20 mouse cellular contexts compared by ENCODE assay signal in genomic region chr7:92723750-92724149, GRCm38 (mm10). TPM values are rescaled to one million over a fixed set of nuclear protein-coding genes. Genes with fewer than 3 reads are reported as not detected.
DNase-seq lines count a peak whose midpoint lies in the region; ATAC-seq and TF ChIP-seq lines count a peak whose summit lies in the region.
"Had no signal": no experiment of that assay in that cellular context is flagged by ENCODE, and none has a peak within 500 bp of the region (broad histone marks: within the 10 kb centered on the region; RNA-seq: fewer than 3 reads in every experiment).

No protein-coding gene starts in this region.

- ATAC-seq in lung, embryonic 14.5 days (ENCODE audit: insufficient read depth) = peak; percentile 31; the same call in 1 of the 2 replicates
- ATAC-seq: intestine, embryonic 15.5 days had no signal

- H3K9ac ChIP-seq in lung, embryonic 14.5 days = no peak overlapping the region
- H3K9ac ChIP-seq: heart, embryonic 15.5 days; hindbrain, embryonic 13.5 days; intestine, embryonic 15.5 days; limb, embryonic 13.5 days; liver, embryonic 15.5 days; neural tube, embryonic 12.5 days had no signal

- no peaks in the 10 kb centered on the region for H3K36me3 ChIP-seq in lung, embryonic 14.5 days (ENCODE audit: insufficient read depth)
- H3K36me3 ChIP-seq: heart, embryonic 15.5 days; hindbrain, embryonic 13.5 days; intestine, embryonic 15.5 days; limb, embryonic 13.5 days; liver, embryonic 15.5 days; neural tube, embryonic 12.5 days had no signal

- no peaks in the 10 kb centered on the region for H3K27me3 ChIP-seq in lung, embryonic 14.5 days (ENCODE audit: insufficient read depth, low read length)
- H3K27me3 ChIP-seq: heart, embryonic 15.5 days; hindbrain, embryonic 13.5 days; intestine, embryonic 15.5 days; limb, embryonic 13.5 days; liver, embryonic 15.5 days; neural tube, embryonic 12.5 days had no signal

- H3K27ac ChIP-seq in lung, embryonic 14.5 days (ENCODE audit: low read depth) = no peak overlapping the region
- H3K27ac ChIP-seq: heart, embryonic 15.5 days; hindbrain, embryonic 13.5 days; intestine, embryonic 15.5 days; limb, embryonic 13.5 days; liver, embryonic 15.5 days; neural tube, embryonic 12.5 days had no signal

- DNase-seq in adrenal gland, postnatal 14 days = peak; percentile 29
- no peak for DNase-seq in adrenal gland, adult 8-10 months
- DNase-seq in lung, embryonic 14.5 days = no peak
- DNase-seq in lung, postnatal 4 days = no peak
- peak; percentile 59 for DNase-seq in urinary bladder, postnatal 14 days (ENCODE audit: low spot score)
- no peak for DNase-seq in urinary bladder, postnatal 10 days (ENCODE audit: low spot score)
- no peak for DNase-seq in spleen, postnatal 14 days (ENCODE audit: low spot score in 2 of 2)
- no peak for DNase-seq in layer of hippocampus, adult 9-11 months
- DNase-seq: cerebellum, postnatal 10 days; kidney, postnatal 14 days; lung, postnatal 14 days; retina, postnatal 1 day had no signal

- no peaks in the 10 kb centered on the region for H3K4me1 ChIP-seq in lung, embryonic 14.5 days (ENCODE audit: insufficient read depth)
- H3K4me1 ChIP-seq: heart, embryonic 15.5 days; intestine, embryonic 15.5 days; limb, embryonic 13.5 days; liver, embryonic 15.5 days; neural tube, embryonic 12.5 days had no signal

- no peak for TF ChIP-seq CTCF in lung, embryonic 14.5 days (IDR thresholded peaks at IDR 0.05; ENCODE audit: low read depth)

- no peak overlapping the region for H3K4me2 ChIP-seq in lung, embryonic 14.5 days
- H3K4me2 ChIP-seq: heart, embryonic 15.5 days; hindbrain, embryonic 13.5 days; intestine, embryonic 15.5 days; limb, embryonic 13.5 days; liver, embryonic 15.5 days; neural tube, embryonic 12.5 days had no signal

- no peaks in the 10 kb centered on the region for H3K9me3 ChIP-seq in lung, embryonic 14.5 days (ENCODE audit: low read depth, low read length)
- H3K9me3 ChIP-seq: heart, embryonic 15.5 days; hindbrain, embryonic 13.5 days; intestine, embryonic 15.5 days; limb, embryonic 13.5 days; liver, embryonic 15.5 days; neural tube, embryonic 12.5 days had no signal

- no peak overlapping the region for H3K4me3 ChIP-seq in lung, embryonic 14.5 days (ENCODE audit: low read depth, low read length)
- H3K4me3 ChIP-seq: erythroblast, embryonic 14.5 days; heart, embryonic 15.5 days; hindbrain, embryonic 13.5 days; intestine, embryonic 15.5 days; limb, embryonic 13.5 days; liver, embryonic 15.5 days; neural tube, embryonic 12.5 days had no signal

- 27% methylated on average over 3 of the region's 3 CpGs for WGBS in lung, embryonic 14.5 days

RNA-seq across cellular contexts. Expression of gene Rab30, which starts 17.7 kb away (rescaled TPM):
- total RNA-seq in adrenal gland, postnatal 14 days (2021) = 6.4 and 6.8 TPM in 2 replicates
- total RNA-seq in adrenal gland, adult 8-10 months (2022) = 1 to 10 TPM; 4.6 to 8.5 (median 6.4) TPM
- polyA plus RNA-seq in lung, embryonic 14.5 days (2014; fragmentation: Nextera tagmentation; extraction: Ambion mirVana) = 5.6 and 6.5 TPM in 2 replicates
- total RNA-seq: granulocyte monocyte progenitor cell, adult 5-6 weeks had no signal

RNA-seq across cellular contexts. Expression of gene Pcf11, which starts 54.0 kb away (rescaled TPM):
- 48.8 and 53.3 TPM in 2 replicates for total RNA-seq in adrenal gland, postnatal 14 days (2021)
- 10 to 100 TPM; 43.2 to 69.3 (median 64.3) TPM for total RNA-seq in adrenal gland, adult 8-10 months (2022)
- polyA plus RNA-seq in lung, embryonic 14.5 days (2014; fragmentation: Nextera tagmentation; extraction: Ambion mirVana) = 21.0 and 22.2 TPM in 2 replicates

Comparison
In these comparisons a context has a peak if more than half of its experiments do, and no peak if none do; other contexts are left out.
1. DNase-seq: peak in adrenal gland, postnatal 14 days (single experiment) and urinary bladder, postnatal 14 days (single experiment); none in adrenal gland, adult 8-10 months (single experiment), lung, embryonic 14.5 days (single experiment), lung, postnatal 4 days (0 of 2), urinary bladder, postnatal 10 days (single experiment), spleen, postnatal 14 days (0 of 2) and layer of hippocampus, adult 9-11 months (single experiment).